Mouse (Mus musculus) liver, adult (tissue): ENCODE data around the gene Cnksr2.

Experiments used
- GATA4 ChIP-seq: IDR thresholded peaks from 2 replicates; pipeline ENCODE4 v1.6.1; 2014; ENCODE audit warnings: mild to moderate bottlenecking, low read length; ENCODE audit not compliant: insufficient replicate concordance

Gene Cnksr2

DNA sequence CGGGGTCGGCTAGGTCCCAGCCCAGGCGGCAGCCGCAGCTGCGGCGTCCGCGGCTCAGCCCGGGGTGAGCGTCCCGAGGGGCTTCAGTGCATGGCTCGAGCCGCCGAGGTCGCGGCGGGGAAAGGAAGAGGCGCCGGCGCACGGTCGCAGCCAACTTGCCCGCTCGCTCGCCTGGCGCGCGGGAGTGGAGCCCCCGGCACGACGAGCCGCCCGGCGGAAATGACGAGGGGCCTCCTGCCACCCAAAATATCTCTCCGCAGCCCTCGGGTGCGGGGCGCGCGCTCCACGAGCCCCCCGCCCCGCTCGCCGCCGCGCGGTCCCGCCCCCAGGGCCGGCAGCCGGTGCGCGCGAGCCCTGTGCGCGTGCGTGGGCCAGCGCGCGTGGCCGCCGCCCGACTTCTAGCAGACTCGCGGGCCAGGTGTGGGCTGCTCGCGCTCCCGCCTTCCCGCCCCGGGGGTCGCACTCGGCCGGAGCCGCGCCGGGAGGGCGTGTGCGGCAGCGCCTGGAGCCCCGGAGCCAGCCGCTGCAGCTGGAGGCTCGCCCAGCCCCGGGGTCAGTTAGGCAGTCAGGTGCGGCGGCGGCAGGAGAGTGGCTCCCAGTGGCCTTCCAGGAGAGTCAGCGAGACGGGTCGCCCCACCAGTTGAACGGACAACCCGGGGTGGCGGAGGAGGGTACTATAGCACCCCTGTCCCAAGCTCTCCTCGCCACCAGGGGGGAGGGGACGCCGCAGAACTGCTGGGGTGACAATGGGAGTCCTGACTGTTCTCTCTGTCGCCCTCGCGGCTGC lies at the start of gene Cnksr2:
Gene Cnksr2, minus strand, starts transcription at position 238 of the 787 bp plus-strand sequence.
- TF ChIP-seq GATA4, result no peak

DNA sequence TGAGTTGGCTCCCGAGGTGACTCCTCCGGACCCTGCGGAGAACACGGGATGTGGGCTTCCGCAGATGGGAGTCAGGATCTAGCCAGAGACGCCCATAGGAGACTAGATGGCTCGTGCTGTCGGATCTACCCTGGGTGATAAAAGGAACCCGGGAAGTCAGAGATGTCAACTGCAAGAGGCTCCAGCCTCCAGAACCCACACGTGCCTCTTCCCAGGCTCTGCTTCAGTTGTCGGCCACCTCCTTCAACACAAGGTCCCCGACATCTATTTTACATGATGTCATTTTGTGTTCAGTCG lies 698 bp upstream of the Cnksr2 start:
- no peak for TF ChIP-seq GATA4

DNA sequence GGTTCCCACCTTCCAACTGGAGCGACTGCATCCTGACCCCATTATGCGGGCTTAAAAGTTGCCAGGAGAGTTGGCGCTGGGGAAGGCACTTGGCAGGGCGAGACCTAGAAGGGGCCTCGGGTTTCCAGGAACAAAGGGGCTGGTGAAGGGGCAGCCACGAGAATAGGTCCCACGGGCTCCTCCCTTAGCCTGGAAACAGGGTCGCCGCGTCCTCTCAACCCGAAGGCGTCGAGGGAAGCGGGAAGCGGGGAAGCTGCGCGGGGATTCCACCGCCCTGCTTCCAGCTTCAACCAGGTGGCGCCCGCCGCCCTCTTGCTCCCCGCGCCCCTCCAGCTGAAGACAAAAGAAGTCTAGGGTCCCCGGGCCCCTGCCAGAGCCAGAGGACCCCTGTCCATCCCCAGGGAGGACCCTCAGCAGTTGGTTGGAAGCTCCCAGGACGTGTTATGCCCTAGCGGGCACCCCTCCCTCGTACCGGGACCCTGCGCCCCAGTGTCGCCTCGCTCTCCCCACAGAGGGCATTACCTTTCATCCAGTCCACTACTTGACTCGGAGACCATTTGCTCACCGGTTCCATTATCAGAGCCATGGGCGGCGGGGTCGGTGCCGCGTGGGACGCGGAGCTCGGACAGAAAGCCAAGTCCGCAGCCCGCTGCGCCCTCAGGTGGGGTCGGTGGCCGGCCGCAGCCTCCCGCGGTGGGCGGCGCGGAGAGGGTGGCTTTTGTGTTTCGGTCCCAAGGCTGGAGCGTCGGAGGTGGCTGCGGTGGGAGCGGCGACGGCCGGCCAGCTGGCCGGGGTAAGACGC lies 638 bp downstream of the Cnksr2 start:
- no peak for TF ChIP-seq GATA4

DNA sequence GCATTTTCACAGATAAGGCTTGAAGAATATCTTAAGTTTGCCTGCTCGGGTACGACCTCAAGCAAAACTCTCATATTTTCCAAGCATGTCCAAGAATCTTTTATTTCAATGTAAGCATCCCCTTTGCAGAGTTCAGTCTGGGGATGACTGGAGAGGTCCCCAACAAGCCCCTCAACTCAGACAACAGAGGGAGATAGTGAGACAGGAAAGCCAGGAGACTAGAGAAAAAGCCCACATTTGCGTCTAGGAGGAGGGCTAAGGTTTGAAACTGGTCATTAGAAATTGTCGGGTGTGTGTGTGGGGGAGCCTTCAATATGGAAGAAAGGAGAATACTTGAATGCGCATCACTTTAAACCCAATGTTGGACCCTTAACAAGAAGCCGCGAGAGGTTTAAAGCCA lies 1.4 kb downstream of the Cnksr2 start:
- TF ChIP-seq GATA4, result no peak

DNA sequence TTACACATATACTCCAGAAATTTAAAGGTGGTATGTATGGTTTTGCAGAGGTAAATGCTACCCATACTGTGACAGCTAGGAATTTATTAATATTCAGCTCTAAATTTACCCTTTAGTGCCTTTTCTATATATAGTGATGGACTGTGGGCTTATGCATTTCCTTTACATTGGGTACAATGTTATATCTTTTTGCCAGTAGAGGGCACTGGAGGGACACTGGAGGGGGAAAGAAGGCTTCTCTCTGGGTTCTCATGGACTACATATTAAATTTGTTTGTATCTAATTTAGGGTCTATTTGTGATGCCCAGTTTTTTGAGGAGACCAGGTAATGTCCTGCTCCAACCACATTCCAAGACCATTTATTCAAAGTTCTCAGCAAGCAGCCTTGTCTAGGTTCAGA lies 91.4 kb downstream of the Cnksr2 start:
- TF ChIP-seq GATA4, result no peak

DNA sequence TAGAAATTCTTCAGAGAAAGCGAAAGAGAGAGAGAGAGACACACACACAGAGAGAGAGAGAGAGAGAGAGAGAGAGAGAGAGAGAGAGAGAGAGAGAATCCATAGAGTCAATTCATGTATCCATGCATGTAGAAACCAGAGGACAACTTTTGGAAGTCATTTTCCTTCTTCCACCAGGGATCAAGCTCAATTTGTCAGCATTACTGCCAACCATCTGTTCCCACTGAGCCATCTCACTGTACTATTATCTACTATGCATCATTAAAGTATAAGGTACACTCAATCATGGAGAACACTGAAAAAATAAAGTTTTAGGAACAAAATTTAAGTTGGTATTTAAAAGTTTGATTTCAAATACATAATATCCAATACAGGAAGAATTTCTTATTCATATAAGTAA lies 93.8 kb downstream of the Cnksr2 start:
- no peak for TF ChIP-seq GATA4

DNA sequence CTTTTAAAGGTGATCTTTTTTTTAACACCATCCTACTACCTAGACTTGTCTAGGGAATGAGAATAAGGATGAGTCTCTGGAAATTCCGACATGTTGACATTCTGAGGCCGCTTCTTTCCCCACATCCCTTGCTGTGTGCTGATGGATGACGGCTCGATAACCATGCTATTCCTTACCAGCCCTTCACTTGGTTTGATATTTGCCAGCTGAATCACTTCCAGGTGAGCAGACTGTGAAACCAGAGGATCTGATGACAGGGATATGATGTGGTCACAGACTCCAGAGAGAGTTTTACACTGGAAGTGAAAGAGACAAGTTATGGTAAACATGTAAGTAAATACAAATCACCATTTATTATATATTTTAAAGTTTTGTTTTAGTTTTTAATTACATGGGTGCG lies 98.0 kb downstream of the Cnksr2 start:
- TF ChIP-seq GATA4, result no peak

DNA sequence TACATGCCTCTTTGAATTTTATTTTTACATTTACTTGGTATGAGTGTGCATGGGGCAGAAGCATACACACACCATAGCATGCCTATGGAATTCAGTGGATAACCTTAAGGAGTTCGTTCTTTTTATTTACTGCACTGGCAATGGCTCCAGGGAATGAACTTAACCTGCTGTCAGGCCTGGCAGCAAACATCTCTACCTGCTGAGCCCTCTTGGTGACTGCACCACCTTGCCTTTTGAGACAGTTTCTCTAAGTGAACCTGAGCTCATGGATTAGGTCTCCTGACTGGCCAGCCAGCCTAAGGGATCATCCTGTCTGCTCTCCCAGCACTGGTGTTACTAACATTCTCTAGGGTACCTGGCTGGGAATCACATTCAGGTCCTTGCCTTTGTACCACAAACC lies 106.5 kb downstream of the Cnksr2 start:
- TF ChIP-seq GATA4, result no peak

DNA sequence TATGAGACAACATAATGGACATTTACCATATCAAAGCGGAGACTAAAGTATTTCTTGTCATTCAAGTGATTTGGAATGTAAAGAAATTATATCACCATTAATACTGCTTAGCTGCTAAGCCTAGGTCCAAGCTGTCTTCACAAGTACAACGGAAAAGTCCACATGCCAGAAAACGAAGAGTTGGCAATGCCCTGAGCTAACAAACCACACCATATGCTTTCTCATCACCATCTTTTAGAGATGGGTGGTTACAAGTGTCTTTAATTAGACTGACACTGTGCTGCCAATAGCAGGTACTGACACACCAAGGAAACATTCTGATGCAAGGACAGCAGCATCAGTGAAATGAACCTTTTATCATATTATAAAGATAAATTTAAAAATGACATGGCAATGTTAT lies 123.0 kb downstream of the Cnksr2 start:
- no peak for TF ChIP-seq GATA4

DNA sequence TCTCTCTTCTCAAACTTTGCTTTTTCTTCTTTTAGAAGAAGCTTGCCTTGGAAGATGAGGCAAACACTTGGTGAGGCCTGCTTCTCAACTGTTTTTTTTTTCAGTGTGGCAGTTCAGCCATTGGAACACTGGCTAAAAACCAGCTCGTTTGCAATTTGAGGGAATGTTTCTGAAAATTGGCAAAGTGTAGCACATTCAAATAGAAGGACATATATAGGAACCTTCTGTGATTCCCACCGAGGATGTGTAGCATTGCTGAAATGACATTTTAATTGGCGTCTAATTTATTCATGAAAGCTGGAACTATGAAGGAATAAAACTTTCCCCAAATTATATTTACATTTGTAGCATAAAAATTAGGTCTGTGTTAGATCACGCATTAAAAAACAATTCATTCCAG lies 213.1 kb downstream of the Cnksr2 start:
- no peak for TF ChIP-seq GATA4

DNA sequence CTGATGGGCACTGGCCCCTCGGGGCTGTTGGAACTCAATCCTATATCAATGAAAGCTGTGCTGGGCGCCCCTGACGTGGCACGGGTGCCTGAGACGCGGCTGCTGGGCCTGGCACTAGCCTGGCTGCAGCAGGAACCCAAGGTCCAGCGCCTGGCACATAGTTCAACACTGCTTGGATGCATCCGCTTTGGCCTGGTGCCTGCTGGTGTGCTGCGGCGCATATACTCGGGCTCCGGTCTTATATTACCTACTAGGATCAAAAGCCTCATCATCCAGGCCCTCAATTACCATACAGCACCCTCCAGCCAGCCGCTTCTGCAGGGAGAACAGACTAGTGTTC lies 224.2 kb downstream of the Cnksr2 start:
- no peak for TF ChIP-seq GATA4

DNA sequence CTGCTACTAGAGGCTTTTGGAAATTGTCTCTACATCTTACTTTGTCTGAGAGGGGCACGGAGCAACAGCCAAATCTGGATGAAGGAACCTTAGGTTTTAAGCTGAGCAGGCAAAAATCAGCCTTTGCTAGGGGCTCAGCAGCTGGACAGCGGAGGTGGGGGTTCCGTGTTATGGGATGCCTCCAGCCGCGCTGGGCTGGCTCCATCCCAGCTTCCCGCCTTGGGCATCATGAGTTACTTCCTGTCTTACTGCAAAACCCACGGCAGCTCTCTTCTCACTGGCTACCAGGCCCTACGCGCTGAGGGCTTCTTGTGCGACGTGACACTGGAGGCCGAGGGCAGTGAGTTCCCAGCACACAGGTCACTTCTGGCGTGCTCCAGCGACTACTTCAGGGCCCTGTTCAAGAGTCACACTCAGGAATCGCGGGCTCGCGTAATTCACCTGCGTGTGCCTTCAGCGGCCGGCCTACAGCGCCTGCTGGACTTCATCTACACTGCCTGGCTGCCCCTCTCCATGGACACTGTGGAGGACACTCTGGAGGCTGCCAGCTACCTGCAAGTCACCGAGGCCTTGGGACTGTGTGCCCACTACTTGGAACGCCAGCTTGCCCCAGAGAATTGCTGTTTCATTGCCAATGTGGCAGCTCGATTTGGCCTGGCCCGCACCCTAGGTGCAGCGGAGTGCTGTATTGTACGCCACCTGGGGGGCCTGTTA lies 224.7 kb downstream of the Cnksr2 start, which contains the start of gene Klhl34:
Gene Klhl34, plus strand, starts transcription at position 229 of the 714 bp plus-strand sequence.
- TF ChIP-seq GATA4, result no peak

DNA sequence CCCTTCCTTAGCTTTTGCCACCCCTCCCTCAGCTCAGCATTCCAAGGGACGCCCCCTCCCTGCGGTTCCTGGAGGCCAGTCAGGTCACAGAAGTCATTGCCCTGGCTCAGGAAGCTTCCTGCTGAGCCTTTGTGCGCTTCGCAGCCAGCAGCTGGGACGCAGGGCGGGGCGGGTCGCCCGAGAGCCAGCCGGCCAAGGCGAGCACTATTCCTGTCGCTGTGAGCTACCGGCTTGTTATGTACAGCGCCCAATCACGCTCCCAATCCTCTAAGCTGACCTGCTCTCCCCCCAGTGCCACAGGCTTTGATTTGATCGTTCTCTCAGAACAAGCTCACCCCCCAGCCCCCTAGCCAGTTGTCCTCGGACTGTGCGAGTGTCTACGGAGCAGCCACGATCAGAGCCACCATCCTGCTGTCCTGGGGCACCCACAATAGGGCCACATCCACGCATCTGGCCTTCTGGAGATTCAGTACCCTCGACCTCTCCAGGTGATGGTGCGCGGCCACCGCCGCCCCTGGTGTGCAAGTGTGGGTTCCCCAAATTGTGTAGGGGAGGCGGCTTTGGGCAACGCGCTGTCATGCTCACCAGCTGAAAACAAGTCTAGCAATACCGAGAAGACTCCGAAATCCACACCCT lies 225.4 kb downstream of the Cnksr2 start:
- no peak for TF ChIP-seq GATA4

DNA sequence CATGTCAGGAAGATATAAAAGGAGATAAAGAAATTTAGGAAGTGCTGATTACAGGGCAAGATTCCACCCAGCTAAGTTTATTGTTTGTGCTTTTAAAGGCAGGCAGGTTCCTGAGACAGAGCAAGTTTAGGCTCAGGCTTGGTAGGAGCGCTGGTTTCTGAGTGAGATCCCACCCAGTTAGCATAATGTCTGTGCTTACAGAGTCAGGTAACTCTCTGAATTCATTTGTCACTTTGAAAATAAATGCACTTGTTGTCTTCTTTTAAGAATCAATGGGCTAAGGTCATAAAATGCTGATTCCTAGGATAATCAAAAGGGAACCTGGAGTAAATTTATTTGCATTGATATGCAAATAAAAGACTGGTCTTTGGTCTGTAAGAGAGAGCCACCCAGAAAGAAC lies 233.4 kb downstream of the Cnksr2 start:
- TF ChIP-seq GATA4, result no peak

DNA sequence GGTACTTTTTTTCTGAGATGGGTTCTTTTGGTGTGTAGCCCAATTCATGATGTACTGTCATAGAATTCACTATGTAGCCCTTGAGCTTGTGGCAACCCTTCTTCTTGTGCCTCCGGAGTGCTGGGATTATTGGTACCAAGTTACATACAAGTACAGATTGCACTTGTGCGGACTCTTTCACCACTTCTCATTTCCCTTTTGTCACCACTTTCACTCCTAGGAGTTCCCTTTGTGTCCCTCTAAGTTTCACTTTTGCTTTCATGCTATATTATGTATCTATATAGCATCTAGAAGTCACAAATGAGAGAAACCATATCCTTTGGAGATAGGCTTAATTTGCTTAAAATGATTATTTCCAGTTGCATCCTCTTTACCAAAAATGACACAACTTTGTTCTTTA lies 241.4 kb downstream of the Cnksr2 start:
- TF ChIP-seq GATA4, result no peak
